Mouse (Mus musculus) cerebellum, adult 11-12 months (tissue): Measurements from ENCODE around the gene AC161166.1.

Source experiments
- DNase-seq: peaks from one replicate; pipeline ENCODE4 v3.0.0; 2022

Gene AC161166.1

DNA sequence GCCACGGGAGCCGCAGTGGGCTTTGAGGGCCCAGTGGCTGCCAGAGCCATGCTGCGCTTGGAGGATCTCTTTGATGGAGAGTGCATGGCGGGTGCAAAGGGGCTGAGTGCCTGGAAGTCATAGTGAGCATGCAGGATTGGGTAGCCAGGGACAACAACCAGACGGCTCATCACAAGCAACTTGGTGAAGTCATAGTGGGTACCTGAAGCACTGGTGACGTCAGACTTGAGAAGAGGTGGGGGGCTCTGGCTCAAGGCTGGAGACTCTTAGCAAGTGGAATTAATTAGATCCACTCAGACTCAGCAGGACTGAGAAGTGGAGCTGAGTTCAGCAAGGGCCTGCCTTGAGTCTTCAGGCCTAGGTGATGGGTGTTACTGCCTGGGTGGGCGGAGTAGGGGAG lies at the start of gene AC161166.1:
TSS of gene AC161166.1 (minus strand) at position 101 of the 400 bp plus-strand sequence.
- DNase-seq, result no peak

GRCm38 (mm10) chr7:24561450-24561849 lies 49.2 kb upstream of the AC161166.1 start:
- DNase-seq, result no peak

DNA sequence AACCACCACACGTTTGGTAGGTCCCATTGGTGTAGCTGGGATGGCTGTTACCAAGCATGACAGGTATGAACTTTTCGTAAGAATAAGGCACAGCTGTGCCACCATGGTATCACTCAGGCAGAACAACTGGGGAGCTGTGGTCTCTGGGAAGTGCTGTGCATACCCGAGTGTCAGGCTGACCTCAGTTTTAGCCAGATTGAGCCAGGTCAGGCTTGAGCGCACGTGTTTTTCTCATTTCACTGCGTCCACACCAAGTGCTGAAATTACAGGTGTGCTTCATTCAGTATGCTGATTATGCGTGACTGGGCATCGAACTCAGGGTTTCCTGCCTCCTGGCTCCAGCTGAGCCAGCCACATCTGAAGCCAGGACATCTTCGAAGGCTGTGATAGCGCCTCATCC lies 43.5 kb upstream of the AC161166.1 start:
- DNase-seq, result no peak

DNA sequence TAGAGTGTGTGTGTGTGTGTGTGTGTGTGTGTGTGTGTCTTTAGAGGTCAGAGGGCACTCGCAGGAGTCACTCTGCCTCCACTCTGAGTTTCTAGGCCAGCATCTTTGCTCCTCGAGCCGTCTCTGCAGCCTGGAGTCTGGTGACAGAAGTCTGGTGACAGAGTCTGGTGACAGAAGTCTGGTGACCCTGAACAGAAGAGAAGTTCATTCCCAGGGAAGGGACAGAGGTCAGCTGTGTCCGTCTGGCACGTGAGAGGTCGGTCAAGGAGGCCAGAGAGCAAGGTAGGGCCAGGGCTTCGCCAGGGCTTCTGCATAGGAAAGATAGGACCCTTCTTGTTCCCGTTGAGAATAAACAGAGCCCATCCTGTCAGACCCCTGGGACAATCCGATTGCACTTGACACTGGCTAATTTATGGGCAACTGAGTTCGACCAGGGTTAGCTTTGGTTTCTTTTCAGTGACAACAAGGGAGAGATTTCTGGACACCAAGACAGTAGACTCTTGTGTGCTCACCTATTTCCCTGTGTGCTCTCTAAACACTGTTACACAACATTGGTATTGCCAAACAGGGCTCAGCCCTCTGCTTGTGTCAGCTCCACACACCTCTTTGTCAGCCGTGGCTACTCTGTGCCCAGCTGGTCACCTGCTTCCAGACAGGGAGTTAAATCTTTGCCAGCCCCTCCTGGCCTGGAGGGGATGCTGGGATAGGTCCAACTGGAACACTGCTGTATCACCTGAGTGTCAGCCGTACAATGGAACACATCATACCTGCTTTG lies 39.9 kb upstream of the AC161166.1 start:
- no peak for DNase-seq

GRCm38 (mm10) chr7:24547534-24548036 lies 35.3 kb upstream of the AC161166.1 start:
- peak; percentile 69 for DNase-seq

- DNase-seq, result peak; percentile 100
Measured at GRCm38 (mm10) chr7:24546634-24547389, 34.6 kb upstream of the AC161166.1 start.

DNA sequence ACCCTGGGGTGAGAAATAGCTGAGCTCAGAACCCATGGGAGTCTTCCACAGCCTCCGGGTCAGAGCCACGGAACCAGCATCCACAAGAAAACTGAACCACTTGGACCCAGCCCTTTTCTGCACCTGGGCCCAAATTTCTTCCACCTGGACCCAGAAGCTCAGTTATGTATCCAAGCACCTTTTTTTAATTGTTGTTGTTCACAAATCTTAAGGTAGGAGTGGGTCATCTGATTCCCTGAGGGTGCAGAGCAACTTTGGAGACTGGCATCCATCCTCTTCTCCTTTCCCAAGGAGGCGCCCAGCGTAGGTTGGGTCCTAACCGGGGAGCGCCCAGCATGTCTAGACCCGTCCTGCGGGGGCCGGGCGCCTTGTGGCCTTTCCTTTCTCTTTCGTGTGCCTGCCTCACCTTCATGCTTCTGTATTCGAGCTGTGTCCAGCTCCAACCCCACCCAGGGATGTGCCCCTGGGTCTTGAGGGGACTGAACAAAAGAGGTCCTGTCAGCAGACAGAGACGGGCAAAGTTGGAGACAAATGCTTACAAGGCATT lies 33.9 kb upstream of the AC161166.1 start, which contains the start of the genes Pinlyp and Xrcc1:
TSS of gene Pinlyp (minus strand) at position 51 of the 547 bp plus-strand sequence.
TSS of gene Xrcc1 (plus strand) at position 222 of the 547 bp plus-strand sequence.
- peak; percentile 58 for DNase-seq

GRCm38 (mm10) chr7:24544506-24544905 lies 32.3 kb upstream of the AC161166.1 start:
- DNase-seq, result no peak

- DNase-seq, result no peak
Measured at GRCm38 (mm10) chr7:24539686-24540085, 27.4 kb upstream of the AC161166.1 start.

DNA sequence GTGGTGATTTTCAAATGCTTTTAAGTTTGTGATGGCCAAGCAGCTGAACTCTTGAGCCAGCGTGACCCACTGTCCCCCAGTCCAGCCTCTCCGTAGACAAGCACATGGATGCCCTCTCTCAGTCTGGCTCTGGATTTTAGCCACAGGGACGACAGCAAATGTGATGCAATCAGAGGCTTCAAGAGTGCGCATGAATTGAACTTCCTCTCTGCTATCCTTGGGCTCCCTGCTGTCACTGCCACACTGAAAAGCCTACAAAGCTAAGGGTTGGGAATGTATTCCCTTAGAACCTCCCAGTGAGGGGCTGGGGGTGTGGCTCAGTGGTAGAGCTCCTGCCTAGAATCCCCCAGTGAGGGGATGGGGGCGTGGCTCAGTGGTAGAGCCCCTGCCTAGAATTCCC lies 26.4 kb upstream of the AC161166.1 start:
- DNase-seq, result no peak

DNA sequence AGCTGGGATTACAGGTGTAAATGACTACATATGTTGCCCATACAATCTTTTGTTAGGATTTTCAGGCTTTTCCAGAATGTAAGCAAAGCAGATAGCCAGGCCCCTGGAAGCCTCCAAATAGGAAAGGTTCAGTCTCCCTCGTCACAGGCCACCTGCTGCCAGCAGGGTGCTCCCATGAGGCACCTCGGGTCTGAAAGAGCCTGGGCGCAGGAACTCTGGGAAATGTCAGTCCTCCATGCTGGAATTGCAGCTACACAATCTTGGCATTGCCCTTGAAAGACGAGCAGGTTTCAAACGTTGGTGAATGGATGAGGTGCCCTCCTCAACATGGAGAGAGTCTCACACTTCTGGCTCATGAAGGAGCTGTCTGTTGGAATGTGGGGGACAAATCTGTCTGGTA lies 25.9 kb upstream of the AC161166.1 start:
- DNase-seq, result peak; percentile 50

- DNase-seq, result peak; percentile 83
Measured at GRCm38 (mm10) chr7:24537591-24537990, 25.3 kb upstream of the AC161166.1 start.

DNA sequence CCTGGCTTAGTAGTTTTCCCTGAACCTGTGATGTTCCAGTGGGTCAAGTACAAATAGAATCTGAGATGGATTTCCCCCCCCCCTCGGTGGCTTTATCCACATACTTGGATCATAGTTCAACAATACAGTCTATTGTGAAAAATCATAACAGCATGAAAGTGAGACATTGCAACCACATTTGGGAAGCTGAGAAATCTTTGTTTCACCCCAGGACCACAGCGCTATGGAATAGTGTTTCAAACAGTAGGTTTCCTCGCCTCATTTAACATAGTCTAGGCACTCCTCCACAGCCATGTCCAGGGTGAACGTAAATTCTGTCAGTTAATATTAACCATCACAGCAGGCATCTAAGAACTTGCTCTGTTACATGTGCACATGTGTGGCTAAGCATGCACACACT lies 24.8 kb upstream of the AC161166.1 start:
- no peak for DNase-seq

- peak; percentile 16 for DNase-seq
Measured at GRCm38 (mm10) chr7:24534301-24534700, 22.0 kb upstream of the AC161166.1 start.

GRCm38 (mm10) chr7:24533806-24534205 lies 21.6 kb upstream of the AC161166.1 start:
- no peak for DNase-seq

DNA sequence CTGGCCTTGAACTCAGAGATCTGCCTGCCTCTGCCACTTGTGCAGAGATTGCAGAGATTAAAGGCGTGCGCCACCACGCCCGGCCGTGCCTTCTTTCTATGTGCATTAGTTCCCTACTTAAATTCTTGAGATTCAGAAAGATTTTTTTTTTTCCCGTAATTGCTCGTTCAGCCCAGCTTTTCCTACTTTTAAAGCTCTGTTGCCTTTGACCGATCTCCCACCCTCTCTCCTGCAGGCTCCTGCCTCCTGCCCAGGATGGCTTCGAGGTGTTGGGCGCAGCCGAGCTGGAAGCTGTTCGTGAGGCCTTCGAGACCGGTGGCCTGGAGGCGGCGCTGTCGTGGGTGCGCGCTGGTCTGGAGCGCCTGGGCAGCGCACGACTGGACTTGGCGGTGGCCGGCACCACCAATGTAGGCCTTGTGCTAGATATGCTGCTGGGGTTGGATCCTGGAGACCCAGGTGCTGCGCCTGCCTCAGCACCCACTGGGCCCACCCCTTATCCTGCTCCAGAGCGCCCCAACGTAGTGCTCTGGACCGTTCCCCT lies 20.8 kb upstream of the AC161166.1 start:
- DNase-seq, result no peak

DNA sequence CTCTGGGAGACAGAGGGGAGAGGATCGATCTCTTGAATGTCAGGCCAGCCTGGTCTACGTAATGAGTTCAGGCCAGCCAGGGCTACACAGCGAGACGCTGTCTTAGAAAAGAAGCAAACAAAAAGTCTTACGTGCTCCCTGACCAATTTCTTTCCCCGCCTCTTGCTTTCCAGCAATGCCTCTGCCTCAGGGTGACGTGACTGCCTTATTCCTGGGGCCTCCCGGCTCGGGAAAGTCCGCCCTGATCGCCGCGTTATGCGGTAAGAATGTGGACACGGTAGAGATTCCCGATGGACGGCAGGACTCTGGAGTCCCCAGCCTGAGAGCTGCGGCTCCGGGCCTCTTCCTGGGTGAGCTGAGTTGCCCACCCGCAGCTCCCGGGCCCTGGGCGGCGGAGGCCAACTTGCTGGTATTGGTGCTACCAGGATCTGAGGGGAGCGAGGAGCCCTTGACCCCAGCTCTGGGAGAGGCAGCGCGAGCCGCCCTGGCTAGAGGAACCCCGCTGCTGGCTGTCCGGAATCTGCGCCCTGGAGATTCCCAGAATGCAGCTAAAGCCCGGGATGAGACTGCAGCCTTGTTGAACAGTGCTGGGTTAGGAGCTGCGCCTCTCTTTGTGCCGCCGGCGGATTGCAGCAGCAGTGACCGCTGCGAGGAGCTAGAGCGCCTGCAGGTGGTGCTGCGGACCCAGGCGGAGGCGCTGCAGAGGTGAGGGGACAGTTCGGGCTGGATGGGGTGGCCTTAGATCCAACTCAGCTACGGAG lies 19.1 kb upstream of the AC161166.1 start:
- DNase-seq, result peak; percentile 79

DNA sequence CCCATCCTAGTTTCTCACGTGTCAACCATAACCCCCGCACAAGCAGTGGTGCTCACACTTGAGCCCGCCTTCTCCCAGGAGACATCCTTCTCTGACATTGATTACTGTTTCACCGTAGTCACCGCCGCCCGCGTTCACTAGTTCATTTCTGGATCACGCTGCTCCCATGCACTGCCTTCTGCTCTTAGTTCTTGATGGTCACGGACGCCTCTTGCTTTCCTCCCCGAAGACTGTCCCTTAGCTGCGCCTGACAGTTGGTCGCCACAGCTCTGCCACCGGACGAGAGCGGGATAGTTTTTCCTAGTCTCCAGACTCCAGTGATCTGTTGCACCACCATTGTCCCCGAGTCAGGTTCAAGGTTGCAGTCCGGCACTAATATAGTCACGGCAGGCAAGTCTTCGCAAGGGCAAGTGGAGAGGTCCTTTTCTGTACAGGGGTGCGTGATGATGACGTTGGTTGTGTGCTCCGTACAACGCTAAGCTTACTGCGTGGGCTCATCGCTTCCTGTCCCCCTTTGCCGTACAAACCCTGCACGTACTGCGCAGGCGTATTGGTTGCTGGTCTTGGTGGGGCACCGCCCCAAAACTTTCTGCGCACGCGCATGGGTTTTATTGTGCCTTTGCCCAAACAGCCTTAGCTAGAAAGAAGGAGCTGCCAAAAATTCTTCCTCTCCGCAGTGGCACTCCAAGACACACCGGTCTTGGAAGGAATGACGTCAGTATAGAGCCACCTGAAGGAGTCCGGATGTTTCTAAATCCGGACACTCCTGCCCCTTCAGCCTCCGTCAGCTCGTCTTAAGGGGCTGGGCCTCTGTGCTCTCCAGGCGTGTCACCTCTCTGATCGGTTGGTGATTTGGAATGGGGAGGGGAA lies 18.0 kb upstream of the AC161166.1 start, which contains the start of gene Irgq:
TSS of gene Irgq (plus strand) at position 628 of the 870 bp plus-strand sequence.
- peak; percentile 99 for DNase-seq

DNA sequence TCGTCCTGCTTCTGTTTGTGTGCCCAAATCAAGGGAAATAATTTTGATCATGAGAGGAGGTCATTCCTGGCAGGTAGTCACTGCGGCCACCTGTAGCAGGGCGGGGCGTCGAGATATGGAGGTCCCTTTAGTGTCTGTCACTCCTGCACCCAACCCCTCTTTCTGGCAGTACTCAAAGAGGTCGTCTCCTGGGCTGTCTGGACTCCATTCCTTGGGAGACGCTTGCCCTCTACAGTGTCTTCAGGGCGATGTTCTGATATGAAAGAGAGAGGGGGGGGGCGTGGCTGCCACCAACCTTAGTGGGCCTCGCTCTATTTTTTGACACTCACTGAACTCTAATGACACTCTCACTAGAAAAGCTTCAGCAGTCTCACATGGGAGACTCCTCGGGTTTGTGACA lies 17.3 kb upstream of the AC161166.1 start:
- DNase-seq, result peak; percentile 74

- no peak for DNase-seq
Measured at GRCm38 (mm10) chr7:24528861-24529260, 16.6 kb upstream of the AC161166.1 start.
